12 mouse cellular contexts compared by ENCODE assay signal in genomic region chr5:113933480-113933879, GRCm38 (mm10). TPM values are rescaled to one million over a fixed set of nuclear protein-coding genes. Genes with fewer than 3 reads are reported as not detected.
DNase-seq lines count a peak whose midpoint lies in the region; ATAC-seq and TF ChIP-seq lines count a peak whose summit lies in the region.
"Had no signal": no experiment of that assay in that cellular context is flagged by ENCODE, and none has a peak within 500 bp of the region (broad histone marks: within the 10 kb centered on the region; RNA-seq: fewer than 3 reads in every experiment).

No protein-coding gene starts in this region.

- no peak for ATAC-seq in heart, embryonic 12.5 days (ENCODE audit: insufficient number of reproducible peaks, low FRiP score)
- no peak for ATAC-seq in lung, embryonic 14.5 days (ENCODE audit: insufficient read depth)

- no peak for TF ChIP-seq POLR2A in small intestine, adult 2 months (IDR thresholded peaks at IDR 0.05; ENCODE audit: low read depth, low read length)

- no peak for DNase-seq in heart, adult 18-20 months
- no peak for DNase-seq in lung, embryonic 14.5 days
- DNase-seq in lung, postnatal 14 days: no peak
- DNase-seq in NIH3T3 (ENCODE audit: low read depth): peak; percentile 24
- DNase-seq in layer of hippocampus, adult 11-12 months (ENCODE audit: low spot score): no peak
- DNase-seq: adrenal gland, postnatal 25 days; cerebellum, adult 8-10 months had no signal

- H3K9me3 ChIP-seq in heart, embryonic 12.5 days (replicated peaks): peaks cover 5% of the 10 kb centered on the region; the same call in 1 of the 2 replicates
- no peaks in the 10 kb centered on the region for H3K9me3 ChIP-seq in lung, embryonic 14.5 days (ENCODE audit: low read depth, low read length)
- H3K9me3 ChIP-seq: hindbrain, embryonic 15.5 days; stomach, embryonic 15.5 days had no signal

- H3K4me2 ChIP-seq in heart, embryonic 12.5 days: peak overlapping the region; percentile 31
- H3K4me2 ChIP-seq in lung, embryonic 14.5 days: no peak overlapping the region
- H3K4me2 ChIP-seq: hindbrain, embryonic 15.5 days; stomach, embryonic 15.5 days had no signal

- TF ChIP-seq CTCF in lung, embryonic 14.5 days (IDR thresholded peaks at IDR 0.05; ENCODE audit: low read depth): peak; percentile 55
- TF ChIP-seq CTCF in small intestine, adult 2 months (IDR thresholded peaks at IDR 0.05; ENCODE audit: extremely low read depth, insufficient read length, insufficient replicate concordance, low read depth, low read length): peak; percentile 46; the same call in 1 of the 2 replicates

- peaks cover 43% of the 10 kb centered on the region for H3K4me1 ChIP-seq in heart, embryonic 12.5 days (replicated peaks)
- H3K4me1 ChIP-seq in lung, embryonic 14.5 days (ENCODE audit: insufficient read depth): no peaks in the 10 kb centered on the region; the same call in 1 of the 2 replicates
- H3K4me1 ChIP-seq in small intestine, adult 2 months (ENCODE audit: control insufficient read depth, insufficient read depth, insufficient read length, low read length): peaks cover 15% of the 10 kb centered on the region
- H3K4me1 ChIP-seq: hindbrain, embryonic 15.5 days had no signal

- no peak overlapping the region for H3K9ac ChIP-seq in heart, embryonic 12.5 days
- H3K9ac ChIP-seq in lung, embryonic 14.5 days: no peak overlapping the region
- H3K9ac ChIP-seq: hindbrain, embryonic 15.5 days; stomach, embryonic 15.5 days had no signal

- H3K27ac ChIP-seq in heart, embryonic 12.5 days (ENCODE audit: poor library complexity, severe bottlenecking): peak overlapping the region; percentile 42
- no peak overlapping the region for H3K27ac ChIP-seq in lung, embryonic 14.5 days (ENCODE audit: low read depth)
- H3K27ac ChIP-seq in small intestine, adult 2 months (ENCODE audit: insufficient read depth, low read depth, low read length): no peak overlapping the region
- H3K27ac ChIP-seq: hindbrain, embryonic 15.5 days; stomach, embryonic 15.5 days had no signal

- no peaks in the 10 kb centered on the region for H3K27me3 ChIP-seq in heart, embryonic 12.5 days (replicated peaks)
- no peaks in the 10 kb centered on the region for H3K27me3 ChIP-seq in lung, embryonic 14.5 days (ENCODE audit: insufficient read depth, low read length)
- no peaks in the 10 kb centered on the region for H3K27me3 ChIP-seq in small intestine, adult 2 months (ENCODE audit: control insufficient read depth, insufficient read depth, low read length)
- H3K27me3 ChIP-seq: hindbrain, embryonic 15.5 days; megakaryocyte, embryonic 14.5 days; stomach, embryonic 15.5 days had no signal

- H3K4me3 ChIP-seq in heart, embryonic 12.5 days: no peak overlapping the region
- no peak overlapping the region for H3K4me3 ChIP-seq in lung, embryonic 14.5 days (ENCODE audit: low read depth, low read length)
- H3K4me3 ChIP-seq in small intestine, adult 2 months (ENCODE audit: low read depth, low read length): no peak overlapping the region
- H3K4me3 ChIP-seq: hindbrain, embryonic 15.5 days; megakaryocyte, embryonic 14.5 days; stomach, embryonic 15.5 days had no signal

- no peaks in the 10 kb centered on the region for H3K36me3 ChIP-seq in heart, embryonic 12.5 days
- H3K36me3 ChIP-seq in lung, embryonic 14.5 days (ENCODE audit: insufficient read depth): peaks cover 7% of the 10 kb centered on the region; the same call in 1 of the 2 replicates
- H3K36me3 ChIP-seq in small intestine, adult 2 months (ENCODE audit: control insufficient read depth, insufficient read depth, low read length): no peaks in the 10 kb centered on the region
- H3K36me3 ChIP-seq: stomach, embryonic 15.5 days had no signal

- WGBS in heart, embryonic 12.5 days: 72% methylated on average over 4 of the region's 4 CpGs
- 71% methylated on average over 4 of the region's 4 CpGs for WGBS in lung, embryonic 14.5 days
- 73% methylated on average over 4 of the region's 4 CpGs for WGBS in small intestine, adult 2 months

RNA-seq across cellular contexts. Expression of gene Coro1c, which starts 24.9 kb away (rescaled TPM):
- polyA plus RNA-seq in heart, embryonic 12.5 days (2016; fragmentation: Nextera tagmentation; extraction: Ambion mirVana): 137 and 141 TPM in 2 replicates
- total RNA-seq in heart, adult 18-20 months (2021): 10 to 100 TPM; 30.3 to 33.1 TPM
- polyA plus RNA-seq in lung, embryonic 14.5 days (2014; fragmentation: Nextera tagmentation; extraction: Ambion mirVana): 151 and 165 TPM in 2 replicates
- 68.3 and 144 TPM in 2 replicates for polyA plus RNA-seq in small intestine, adult 2 months (2012; rRNA removed)
